Mouse (Mus musculus): ENCODE results near the gene Cit. TPM values are rescaled to one million over a fixed set of nuclear protein-coding genes. Genes with fewer than 3 reads are reported as not detected.

The Cit gene
- total RNA-seq, 4 experiments from 2014 or later = 0.19 to 0.53 (median 0.42) TPM

DNA sequence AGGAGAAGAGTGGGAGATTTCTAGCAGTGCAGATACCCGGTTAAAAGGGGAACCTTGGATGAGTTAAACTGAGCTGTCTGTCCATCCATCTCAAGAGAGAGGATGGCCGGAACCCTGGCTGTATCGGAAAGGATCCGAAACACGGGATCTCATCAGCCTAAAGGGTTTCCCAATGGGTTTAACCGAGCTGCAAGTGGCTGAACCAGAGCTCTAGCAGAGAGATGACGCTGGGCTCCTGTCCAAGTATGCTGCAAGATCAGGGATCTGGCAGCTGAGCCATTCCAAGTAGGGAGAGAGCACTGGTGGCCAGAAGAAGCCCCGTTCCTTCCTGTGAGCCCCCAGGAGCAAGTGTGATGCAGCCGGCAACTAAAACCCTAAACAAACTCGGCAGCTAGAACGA lies 64.0 kb downstream of the Cit start:
- DNase-seq (ENCODE audit: low spot score in 2 of 2) = peak in 1 of 2 experiments; percentile 21

DNA sequence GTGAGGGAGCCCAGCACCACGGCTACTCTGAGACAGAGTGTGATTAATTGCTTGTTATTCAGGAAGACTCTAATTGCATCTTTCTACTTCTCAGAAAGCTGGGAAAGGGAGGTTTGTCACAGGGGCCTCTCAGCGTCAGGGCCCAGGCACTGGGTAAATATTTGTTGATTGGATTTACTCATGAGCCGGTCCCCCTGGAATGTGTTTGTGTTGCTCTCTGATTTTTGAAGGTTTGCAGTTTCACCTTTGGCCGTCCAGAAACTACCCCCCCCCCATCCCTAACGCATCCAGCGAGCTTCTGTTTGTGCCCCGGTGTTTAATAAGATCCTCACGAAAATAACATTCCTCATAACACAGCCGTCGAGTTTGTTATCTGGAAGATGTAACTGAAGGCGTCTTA lies 65.4 kb downstream of the Cit start:
- no peak for DNase-seq (ENCODE audit: low spot score in 2 of 2)

DNA sequence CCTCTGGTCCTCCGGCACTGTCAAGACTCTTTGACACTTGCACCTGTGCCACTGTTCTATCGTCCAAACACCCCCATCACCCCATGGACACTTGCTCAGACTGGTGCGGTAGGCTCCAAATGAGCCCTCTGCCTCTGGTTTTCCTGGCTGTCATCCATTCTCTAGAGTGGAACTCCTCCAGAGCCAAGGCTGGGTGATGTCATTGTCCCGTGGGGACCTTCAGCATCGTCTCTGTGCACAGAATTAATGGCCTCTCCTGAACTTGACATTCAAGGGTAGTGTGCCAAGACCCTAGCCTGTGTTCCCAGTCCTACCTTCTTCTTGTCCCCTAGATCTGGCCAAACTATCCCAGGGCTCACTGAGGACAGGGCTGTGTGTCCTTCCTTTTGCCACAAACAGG lies 70.4 kb downstream of the Cit start:
- DNase-seq (ENCODE audit: low spot score in 2 of 2) = no peak

DNA sequence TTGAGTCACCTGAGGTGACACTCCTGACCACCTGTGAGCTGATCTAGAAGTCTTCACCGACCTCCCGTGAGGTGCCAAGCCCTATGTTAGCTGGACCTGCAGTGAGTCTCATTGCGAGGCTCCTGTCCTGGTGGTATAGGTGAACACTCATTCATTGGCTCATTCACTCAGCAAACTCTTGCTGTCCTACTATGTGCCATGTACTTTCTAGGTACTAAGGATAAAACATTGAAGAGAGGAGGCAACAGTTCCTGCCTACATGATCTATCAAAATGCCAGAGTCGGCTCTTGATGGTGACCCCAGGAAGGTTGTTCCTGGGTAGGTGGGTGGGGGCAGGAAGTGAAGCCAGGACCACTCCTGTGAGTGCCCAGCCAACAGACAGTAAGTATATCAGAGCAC lies 72.9 kb downstream of the Cit start:
- no peak for DNase-seq (ENCODE audit: low spot score in 2 of 2)

DNA sequence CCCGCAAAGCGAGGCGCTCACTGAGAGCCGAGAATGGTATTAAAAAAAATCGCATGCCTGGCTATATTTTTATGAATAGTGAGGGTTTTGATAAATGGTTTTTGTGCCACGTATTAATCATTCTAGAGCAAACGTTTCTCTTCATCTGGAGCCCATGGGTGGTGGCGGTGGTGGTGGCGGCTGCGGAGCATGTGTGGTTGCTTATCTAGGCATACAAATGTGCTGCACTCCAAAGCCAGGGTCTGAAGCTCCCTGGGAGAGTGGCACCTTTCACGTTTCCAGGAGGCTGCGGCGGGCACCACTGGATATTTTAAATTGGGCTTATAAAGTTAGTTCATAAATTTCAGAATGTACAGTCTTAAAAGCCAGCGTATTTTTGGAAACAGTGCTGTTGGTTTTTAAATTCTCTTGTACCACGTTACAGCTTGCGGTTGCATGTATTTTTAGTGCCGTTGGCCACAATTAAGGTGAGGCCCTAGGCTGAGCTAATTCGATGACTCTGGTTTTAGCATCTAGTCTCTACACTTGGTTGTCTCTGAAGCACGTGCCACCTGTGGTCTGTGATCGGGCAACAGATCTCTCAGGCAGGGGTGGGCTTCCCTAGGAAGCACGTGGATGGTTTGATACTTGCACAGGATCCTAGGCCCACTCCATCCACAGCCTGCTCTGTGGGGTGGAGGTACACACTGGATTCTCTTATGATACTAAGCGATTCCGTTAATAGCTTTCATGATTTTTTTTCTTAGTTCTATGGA lies 73.7 kb downstream of the Cit start:
- DNase-seq (ENCODE audit: low spot score in 2 of 2) = no peak

DNA sequence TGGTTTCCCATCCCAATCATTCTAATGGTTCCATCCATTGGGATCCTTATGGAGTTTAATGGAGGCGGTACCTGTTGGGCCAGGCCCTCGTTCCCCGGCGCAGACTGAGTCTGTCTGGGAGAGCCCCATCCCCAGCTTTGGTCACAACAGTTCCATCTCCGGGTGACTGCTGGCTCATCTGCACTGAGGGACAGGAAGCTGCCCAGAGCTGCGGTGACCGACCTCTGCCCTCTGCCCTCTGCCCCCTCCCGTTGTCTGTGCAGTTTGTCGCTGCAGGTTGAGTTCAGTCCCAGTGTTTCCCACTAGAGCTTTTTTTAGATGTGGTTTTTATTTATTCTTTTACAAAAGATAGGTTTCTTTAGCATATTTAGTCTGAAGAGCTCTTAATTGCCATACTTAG lies 76.9 kb downstream of the Cit start:
- no peak for DNase-seq (ENCODE audit: low spot score in 2 of 2)

DNA sequence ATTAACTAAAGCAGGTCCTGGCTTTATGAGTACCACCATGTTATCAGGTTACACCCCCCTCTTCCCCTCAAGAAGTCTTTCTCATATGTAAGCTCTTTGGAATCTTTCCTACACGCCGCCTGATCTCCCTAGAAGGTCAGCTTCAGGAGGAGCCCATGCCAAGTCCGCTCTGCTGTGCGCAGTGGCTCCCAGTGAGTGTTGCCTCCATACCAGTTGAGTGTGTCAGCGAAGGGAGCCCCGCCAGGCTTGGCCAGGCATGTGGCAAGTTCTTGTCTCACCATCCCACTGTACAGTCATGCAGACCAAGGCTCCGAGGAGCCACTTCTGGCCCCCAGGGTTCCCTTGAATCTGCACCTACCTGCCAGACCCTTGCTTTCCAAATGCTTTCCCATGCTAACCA lies 79.9 kb downstream of the Cit start:
- no peak for DNase-seq (ENCODE audit: low spot score in 2 of 2)

DNA sequence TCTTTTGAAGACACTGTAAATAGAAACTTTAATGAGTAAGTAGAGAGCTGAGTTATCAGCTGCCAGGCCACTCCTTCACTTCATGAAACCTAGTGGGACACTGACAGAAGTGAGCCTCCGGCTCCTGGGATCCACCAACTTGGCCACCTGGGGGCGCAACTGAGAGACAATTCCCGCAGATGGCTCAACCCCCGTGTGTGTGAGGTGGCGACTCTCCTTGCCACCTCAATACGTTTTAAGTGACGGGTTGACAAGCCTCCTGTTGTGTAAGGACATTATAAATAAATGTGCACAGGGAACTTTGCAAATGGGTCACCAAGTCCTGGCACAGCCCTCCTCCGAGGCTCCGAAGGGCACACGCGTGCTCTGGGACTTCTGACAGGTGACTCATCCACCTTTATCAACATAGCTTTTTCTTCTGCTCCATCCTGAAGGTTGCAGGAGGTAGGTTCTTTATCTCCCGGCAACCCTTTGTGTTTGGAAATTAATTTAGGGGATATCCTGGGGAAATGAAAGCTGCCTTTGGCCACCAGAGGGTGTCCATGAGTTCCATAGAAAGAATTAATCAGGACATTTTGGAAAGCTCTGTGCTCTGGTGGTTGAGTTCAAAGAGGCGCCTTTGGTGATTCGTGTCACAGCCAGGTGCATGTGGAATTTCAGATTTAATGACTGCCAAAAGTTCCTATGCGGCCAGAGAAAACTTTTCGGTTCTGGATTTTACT lies 83.9 kb downstream of the Cit start:
- DNase-seq (ENCODE audit: low spot score in 2 of 2) = no peak

DNA sequence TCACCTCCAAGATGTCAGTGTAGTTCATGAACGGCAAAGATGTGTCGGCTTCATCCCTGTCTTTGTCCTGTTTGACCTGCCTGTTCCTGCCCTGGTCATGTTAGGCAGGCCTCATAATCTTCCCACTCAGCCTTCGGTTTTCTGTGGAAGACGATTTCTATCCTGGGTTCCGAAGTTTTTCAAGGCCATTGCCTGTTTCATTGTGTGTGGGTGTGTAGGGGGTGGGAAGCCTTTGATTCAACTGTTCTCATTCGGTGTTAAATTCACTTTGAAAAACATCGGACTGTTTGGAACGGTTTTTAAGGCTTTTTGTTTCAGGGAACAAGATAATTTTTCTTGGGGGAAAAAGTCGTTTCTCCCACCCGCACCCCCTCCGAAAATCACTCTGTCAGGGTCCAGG lies 87.2 kb downstream of the Cit start:
- DNase-seq (ENCODE audit: low spot score in 2 of 2) = no peak

DNA sequence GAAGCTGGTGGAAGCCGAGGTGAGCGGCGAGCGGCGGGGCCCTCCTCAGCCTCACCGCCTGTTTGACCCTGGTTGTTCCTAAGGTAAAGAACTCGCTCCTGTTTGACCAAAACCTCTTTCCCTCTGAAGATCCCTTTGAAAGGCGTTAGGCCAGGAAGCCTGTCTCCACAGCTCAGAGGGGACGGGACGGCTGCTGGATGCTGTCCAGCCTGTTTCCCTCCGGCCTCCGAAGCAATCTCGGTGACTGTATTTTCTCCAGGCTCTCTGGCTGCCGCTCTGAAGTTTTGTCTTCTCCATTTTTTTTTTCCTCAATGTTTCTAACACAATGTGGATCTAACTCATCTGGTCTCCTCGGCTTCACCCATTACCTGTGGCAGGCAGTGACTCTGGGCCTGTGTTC lies 91.8 kb downstream of the Cit start:
- DNase-seq (ENCODE audit: low spot score in 2 of 2) = no peak

DNA sequence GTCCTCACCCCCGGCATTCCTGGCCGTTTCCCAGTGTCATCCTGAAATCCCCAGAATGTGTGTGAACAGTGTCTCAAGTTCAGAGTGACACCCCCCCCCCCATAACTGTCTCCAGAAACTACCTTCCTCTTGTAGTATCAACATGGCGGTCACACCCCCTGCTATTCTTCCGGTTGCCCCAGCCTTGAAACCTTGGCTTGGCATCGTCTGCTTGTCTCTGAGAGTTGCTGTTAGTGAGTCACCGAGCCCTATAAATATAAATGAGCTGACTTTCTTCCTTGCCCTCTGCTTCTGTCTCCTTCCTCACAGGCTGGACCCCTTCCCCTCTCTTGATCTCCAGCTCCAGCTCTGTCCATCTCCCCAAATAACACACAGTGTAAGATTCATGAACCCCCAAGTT lies 92.5 kb downstream of the Cit start:
- no peak for DNase-seq (ENCODE audit: low spot score in 2 of 2)

DNA sequence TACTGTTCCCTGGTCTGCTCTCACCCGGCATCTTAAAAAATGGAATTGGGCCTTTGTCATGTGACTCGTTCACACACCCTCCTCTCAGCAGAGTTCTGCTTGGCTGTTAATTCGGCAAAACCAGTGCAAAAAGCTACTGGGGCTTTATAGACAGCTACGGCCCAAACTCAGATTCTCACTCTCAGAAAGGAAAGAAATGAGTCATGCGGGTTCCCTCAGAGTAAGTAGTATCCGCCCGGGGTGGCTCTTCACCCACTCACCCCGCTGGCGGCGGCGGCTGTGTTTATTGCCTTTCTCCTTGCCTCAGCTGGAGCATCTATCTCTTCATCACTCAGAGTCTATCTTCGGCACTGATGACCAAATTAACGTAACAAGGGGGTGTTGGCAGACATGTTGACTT lies 93.9 kb downstream of the Cit start:
- DNase-seq (ENCODE audit: low spot score in 2 of 2) = no peak

DNA sequence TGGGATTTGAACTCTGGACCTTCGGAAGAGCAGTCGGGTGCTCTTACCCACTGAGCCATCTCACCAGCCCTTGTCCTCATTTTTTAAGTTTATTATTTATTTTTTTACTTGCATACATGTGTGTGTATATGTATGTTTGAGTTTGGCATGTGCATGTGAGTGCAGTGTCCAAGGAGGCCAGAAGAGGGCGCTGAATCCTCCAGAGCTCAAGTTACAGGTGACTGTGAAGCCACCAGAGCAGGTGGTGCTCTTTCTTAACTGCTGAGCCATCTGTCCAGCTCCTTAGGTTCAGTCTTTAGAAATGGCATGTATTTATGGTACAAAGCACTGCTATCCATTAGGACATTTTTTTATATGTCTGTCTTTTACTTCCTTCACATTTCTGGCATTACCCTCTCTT lies 97.3 kb downstream of the Cit start:
- DNase-seq (ENCODE audit: low spot score in 2 of 2) = no peak

DNA sequence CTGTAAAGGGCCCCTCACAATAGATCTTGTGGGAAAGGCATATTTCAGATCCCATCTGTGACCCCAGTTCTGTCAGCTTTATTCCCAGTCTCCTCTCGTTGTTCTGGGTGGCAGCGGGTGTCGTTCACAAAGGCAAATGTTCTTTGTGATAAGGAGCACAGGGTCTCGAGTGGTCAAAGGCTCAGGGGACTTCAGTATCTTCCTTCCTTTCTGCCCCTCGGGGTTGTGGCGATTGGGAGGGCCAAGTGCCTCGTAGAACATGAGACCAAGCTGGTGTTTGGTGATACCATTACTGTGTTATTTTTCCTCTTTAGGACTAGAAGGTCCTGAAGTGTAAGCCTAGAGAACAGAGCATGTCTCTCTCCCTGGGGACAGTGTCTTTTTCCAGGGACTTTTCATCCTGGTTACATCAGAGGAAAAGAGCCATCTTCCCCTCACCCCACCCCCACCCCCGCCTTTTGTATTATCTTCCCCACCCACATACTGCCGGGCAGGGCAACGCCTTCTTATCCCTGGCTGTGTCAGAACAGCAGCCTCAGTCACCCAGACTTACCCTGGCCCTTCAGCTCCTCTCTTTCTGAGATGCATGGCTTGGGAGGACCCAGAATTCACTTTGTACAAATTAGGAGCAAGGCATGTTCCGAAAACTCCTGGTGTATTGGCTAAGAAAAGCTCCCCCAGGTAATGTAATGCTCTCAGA lies 99.9 kb downstream of the Cit start:
- no peak for DNase-seq (ENCODE audit: low spot score in 2 of 2)

DNA sequence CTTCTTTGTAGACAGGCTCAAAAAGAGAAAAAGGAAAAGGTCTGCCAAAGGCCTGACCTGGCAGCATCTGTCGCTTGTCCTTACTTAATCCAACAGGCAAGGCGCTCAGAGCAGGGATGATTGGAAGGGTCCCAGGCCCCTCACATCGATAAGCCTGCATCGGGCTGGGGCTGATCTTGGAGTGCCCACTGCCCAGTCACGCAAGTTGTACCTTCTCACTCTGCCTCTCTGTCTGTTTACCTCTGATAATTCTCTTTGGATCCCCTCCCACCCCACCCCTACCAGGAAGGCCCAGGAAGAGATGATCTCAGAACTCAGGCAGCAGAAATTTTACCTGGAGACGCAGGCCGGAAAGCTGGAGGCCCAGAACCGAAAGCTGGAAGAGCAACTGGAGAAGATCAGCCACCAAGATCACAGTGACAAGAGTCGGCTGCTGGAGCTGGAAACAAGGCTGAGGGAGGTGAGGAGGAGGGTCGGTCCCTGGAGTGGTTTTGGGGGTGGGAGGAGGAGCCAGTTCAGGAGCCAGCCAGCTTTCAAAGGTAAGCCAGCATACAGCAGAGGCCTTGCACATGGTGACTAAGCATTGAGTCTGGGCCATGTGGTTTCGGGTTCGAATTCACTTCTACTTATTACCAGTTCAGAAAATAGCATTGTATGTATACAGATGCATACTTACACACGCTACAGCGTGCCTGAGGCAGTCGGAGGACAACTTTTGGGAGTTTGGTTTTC lies 102.7 kb downstream of the Cit start:
- no peak for DNase-seq (ENCODE audit: low spot score in 2 of 2)

DNA sequence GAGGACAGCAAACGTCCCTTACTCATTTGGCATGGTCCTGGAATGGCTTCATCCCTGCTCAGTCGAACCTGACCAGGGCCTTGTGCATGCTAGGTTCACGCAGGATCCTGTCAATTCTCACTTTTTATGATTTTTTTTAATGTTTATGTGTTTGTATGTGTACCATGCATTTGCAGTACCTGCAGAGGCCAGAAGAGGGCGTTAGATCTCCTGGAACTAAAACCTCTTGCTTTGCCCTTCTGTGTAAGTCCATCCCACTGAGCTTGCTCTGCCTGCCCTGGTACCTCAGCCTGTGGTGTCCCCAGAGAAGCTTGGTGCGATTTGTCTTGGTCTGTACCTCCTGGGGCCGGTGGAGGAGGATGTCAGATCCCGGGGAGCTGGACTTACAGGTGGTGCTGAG lies 105.9 kb downstream of the Cit start:
- DNase-seq (ENCODE audit: low spot score in 2 of 2) = no peak

DNA sequence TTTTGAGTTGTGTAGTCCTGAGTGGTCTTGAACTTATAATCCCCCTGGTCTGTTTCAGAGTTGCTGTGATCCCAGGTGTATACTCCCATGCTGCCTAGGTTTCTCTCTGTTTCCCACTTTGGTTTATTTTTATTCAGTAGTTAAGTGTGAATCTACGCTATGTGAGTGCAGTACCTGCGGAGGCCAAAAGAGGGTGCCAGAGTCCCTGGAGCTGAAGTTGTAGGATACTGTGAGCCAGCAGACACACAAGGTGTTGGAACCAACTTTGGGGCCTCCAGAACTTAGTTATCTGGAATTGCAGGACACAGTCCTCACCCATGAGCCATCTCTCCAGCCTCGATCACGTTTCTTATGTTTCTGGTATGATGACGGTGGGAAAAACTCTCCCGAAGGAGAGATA lies 108.1 kb downstream of the Cit start:
- DNase-seq (ENCODE audit: low spot score in 2 of 2) = no peak

DNA sequence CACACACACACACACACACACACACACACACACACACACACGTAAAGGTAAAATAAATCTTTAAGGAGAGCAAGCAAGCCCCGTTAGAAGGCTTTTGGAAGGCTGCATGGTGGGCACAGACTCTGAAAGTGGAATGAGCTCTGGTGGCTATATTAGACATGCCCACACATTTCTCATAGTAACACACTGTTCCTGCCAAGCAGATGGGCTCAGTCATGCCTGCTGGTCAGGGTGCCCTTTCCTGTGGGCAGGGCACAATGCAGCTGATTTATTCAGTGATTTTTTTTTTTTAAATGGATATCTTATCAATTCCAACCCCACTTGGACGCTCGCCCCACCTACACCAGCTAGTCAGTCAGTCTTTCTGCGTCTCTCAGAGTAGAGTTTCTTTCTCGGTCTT lies 109.0 kb downstream of the Cit start:
- no peak for DNase-seq (ENCODE audit: low spot score in 2 of 2)

DNA sequence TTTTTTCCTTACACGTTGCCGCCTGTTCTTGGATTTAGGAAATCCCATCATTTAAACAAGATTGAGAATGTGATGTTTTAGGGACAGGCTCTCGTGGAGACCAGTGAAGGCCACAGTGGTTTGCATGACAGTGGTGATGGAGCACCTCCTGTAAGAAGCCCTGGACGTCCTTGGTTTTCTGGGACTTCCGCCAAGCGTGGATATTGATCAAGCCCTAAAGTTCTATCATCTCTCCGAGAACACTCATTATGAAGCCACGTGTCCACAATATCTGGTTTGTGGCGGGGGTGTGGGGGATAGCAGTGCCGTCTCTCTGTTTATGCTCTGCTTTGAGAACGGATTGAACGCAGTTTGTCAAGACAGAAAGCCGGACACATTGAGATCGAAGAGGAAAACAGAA lies 109.5 kb downstream of the Cit start:
- DNase-seq (ENCODE audit: low spot score in 2 of 2) = no peak

DNA sequence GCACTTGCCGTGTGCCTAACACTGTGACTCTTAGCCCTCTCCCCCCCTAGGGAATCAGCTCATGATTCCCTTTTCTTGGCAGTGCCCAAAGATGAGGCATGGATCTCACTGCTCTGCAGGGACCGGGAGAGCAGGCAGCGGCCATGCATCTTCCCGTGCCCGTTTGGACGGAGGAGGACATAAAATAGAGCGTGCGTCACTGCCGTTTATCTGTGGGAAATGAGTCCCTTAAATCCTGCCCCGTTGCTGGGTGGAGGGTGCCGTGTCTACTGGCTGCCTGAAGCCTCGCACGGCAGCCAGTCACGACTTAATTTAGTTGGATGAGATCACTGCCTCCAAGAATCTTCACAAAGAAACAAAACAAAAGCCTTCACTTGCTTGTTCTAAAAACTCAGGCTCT lies 110.1 kb downstream of the Cit start:
- no peak for DNase-seq (ENCODE audit: low spot score in 2 of 2)

DNA sequence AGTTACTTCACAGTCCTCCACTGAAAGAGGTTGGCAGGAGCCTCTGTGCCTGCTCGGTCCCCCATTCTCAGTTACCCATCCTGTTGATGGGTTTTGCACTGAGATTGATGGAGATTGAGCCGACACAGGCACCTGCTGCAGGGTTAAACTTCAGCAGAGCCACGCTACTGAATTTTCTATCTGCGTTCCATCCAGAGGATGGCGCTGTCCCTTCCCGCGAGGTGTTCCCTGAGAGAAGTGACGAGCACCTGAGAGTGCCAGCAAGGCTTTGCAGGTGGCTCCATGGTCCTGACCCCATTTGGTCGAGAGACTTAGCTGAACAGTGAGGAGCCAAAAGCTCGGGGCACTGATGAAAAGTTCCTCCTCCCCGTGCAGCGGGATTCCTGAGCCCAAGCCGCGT lies 111.0 kb downstream of the Cit start:
- no peak for DNase-seq (ENCODE audit: low spot score in 2 of 2)

DNA sequence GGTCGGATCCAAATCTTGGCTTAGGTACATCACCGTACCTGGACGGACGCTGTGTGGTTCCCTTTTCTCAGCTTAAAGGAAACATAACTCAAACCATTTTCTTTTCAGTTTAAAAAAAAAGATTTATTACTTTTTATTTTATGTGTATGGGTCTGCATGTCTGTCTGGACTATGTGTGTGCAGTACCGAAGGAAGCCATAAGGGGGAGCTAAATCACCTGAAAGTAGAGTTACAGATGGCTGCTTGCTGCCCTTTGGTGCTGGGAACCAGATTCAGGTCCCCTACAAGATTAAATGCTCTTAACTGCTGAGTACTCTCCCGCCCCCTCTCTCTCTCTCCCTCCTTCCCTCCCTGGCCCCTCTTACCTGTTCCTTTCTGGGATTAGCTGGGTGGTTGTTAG lies 112.1 kb downstream of the Cit start:
- DNase-seq (ENCODE audit: low spot score in 2 of 2) = no peak

All from gastrocnemius, adult 8-10 months (tissue).